Mouse (Mus musculus): ENCODE results near the gene Helb. TPM values are rescaled to one million over a fixed set of nuclear protein-coding genes. Genes with fewer than 3 reads are reported as not detected.

The Helb gene
- polyA plus RNA-seq, 1 experiment from 2014 or later, result 2.7 TPM

- TF ChIP-seq EP300 (IDR thresholded peaks at IDR 0.05) (no peak), CTCF (IDR thresholded peaks at IDR 0.05) (peak; percentile 90)
- Histone ChIP-seq H3K9me3 (ENCODE audit: low read length) (no peaks in the 10 kb centered on the region), H3K4me3 (ENCODE audit: low read depth, low read length) (no peak overlapping the region), H3K9ac (replicated peaks; ENCODE audit: low read depth) (no peak overlapping the region), H3K27ac (ENCODE audit: low read length) (no peak overlapping the region), H3K4me2 (replicated peaks; ENCODE audit: low read depth, low read length) (no peak overlapping the region), H3K36me3 (ENCODE audit: insufficient read depth, low read length) (no peaks in the 10 kb centered on the region), H3K27me3 (replicated peaks; ENCODE audit: insufficient read depth, low read length) (no peaks in the 10 kb centered on the region), H3K4me1 (ENCODE audit: insufficient read depth, low read depth, low read length) (no peaks in the 10 kb centered on the region)
- no peak for ATAC-seq
- DNase-seq (ENCODE audit: low spot score), result peak; percentile 67
- WGBS, result 17% methylated on average over 5 of the region's 5 CpGs
These were observed 48.4 kb downstream of the Helb start for GRCm38 (mm10) chr10:120064424-120064823.

- Histone ChIP-seq H3K9me3 (ENCODE audit: low read length) (no peaks in the 10 kb centered on the region), H3K4me3 (ENCODE audit: low read depth, low read length) (no peak overlapping the region), H3K36me3 (ENCODE audit: insufficient read depth, low read length) (no peaks in the 10 kb centered on the region), H3K9ac (replicated peaks; ENCODE audit: low read depth) (no peak overlapping the region), H3K27ac (ENCODE audit: low read length) (no peak overlapping the region), H3K4me1 (ENCODE audit: insufficient read depth, low read depth, low read length) (no peaks in the 10 kb centered on the region), H3K4me2 (replicated peaks; ENCODE audit: low read depth, low read length) (0 out of 2 replicates have a peak overlapping the region, but pooled peaks have one; percentile 8), H3K27me3 (replicated peaks; ENCODE audit: insufficient read depth, low read length) (no peaks in the 10 kb centered on the region)
- 68% methylated on average over 24 of the region's 24 CpGs for WGBS
- ATAC-seq (no peak), DNase-seq (ENCODE audit: low spot score) (peak; percentile 5)
- TF ChIP-seq CTCF (IDR thresholded peaks at IDR 0.05) (no peak), EP300 (IDR thresholded peaks at IDR 0.05) (no peak)
These were observed 51.3 kb downstream of the Helb start for GRCm38 (mm10) chr10:120061238-120062130.

GRCm38 (mm10) chr10:120060579-120061237 is 52.1 kb downstream of the Helb start:
- no peak overlapping the region for H3K9ac ChIP-seq (replicated peaks; ENCODE audit: low read depth)
- TF ChIP-seq EP300 (IDR thresholded peaks at IDR 0.05), result no peak
- TF ChIP-seq CTCF (IDR thresholded peaks at IDR 0.05), result no peak
- ATAC-seq (peak; percentile 57), DNase-seq (ENCODE audit: low spot score) (peak; percentile 39)
- H3K36me3 ChIP-seq (ENCODE audit: insufficient read depth, low read length), result no peaks in the 10 kb centered on the region
- no peak overlapping the region for H3K4me2 ChIP-seq (replicated peaks; ENCODE audit: low read depth, low read length)
- WGBS, result 43% methylated on average over 10 of the region's 10 CpGs
- H3K4me3 ChIP-seq (ENCODE audit: low read depth, low read length), result no peak overlapping the region
- H3K27me3 ChIP-seq (replicated peaks; ENCODE audit: insufficient read depth, low read length), result no peaks in the 10 kb centered on the region
- no peak overlapping the region for H3K27ac ChIP-seq (ENCODE audit: low read length)
- no peaks in the 10 kb centered on the region for H3K9me3 ChIP-seq (ENCODE audit: low read length)
- no peaks in the 10 kb centered on the region for H3K4me1 ChIP-seq (ENCODE audit: insufficient read depth, low read depth, low read length)

- Histone ChIP-seq H3K27ac (ENCODE audit: low read length) (no peak overlapping the region), H3K27me3 (replicated peaks; ENCODE audit: insufficient read depth, low read length) (no peaks in the 10 kb centered on the region), H3K4me3 (ENCODE audit: low read depth, low read length) (no peak overlapping the region), H3K9me3 (ENCODE audit: low read length) (no peaks in the 10 kb centered on the region), H3K4me1 (ENCODE audit: insufficient read depth, low read depth, low read length) (no peaks in the 10 kb centered on the region), H3K36me3 (ENCODE audit: insufficient read depth, low read length) (no peaks in the 10 kb centered on the region), H3K9ac (replicated peaks; ENCODE audit: low read depth) (no peak overlapping the region), H3K4me2 (replicated peaks; ENCODE audit: low read depth, low read length) (no peak overlapping the region)
- WGBS, result 84% methylated on average over 2 of the region's 2 CpGs
- ATAC-seq (no peak), DNase-seq (ENCODE audit: low spot score) (no peak)
- TF ChIP-seq CTCF (IDR thresholded peaks at IDR 0.05), result no peak
- no peak for TF ChIP-seq EP300 (IDR thresholded peaks at IDR 0.05)
These were observed 68.0 kb downstream of the Helb start for GRCm38 (mm10) chr10:120044714-120045234.

- ATAC-seq (no peak), DNase-seq (ENCODE audit: low spot score) (no peak)
- Histone ChIP-seq H3K4me2 (replicated peaks; ENCODE audit: low read depth, low read length) (no peak overlapping the region), H3K9ac (replicated peaks; ENCODE audit: low read depth) (no peak overlapping the region), H3K27me3 (replicated peaks; ENCODE audit: insufficient read depth, low read length) (no peaks in the 10 kb centered on the region), H3K4me3 (ENCODE audit: low read depth, low read length) (no peak overlapping the region), H3K27ac (ENCODE audit: low read length) (no peak overlapping the region), H3K36me3 (ENCODE audit: insufficient read depth, low read length) (no peaks in the 10 kb centered on the region), H3K4me1 (ENCODE audit: insufficient read depth, low read depth, low read length) (no peaks in the 10 kb centered on the region), H3K9me3 (ENCODE audit: low read length) (no peaks in the 10 kb centered on the region)
- no peak for TF ChIP-seq CTCF (IDR thresholded peaks at IDR 0.05)
- TF ChIP-seq EP300 (IDR thresholded peaks at IDR 0.05), result no peak
- 88% methylated on average over 6 of the region's 6 CpGs for WGBS
These were observed 68.5 kb downstream of the Helb start for GRCm38 (mm10) chr10:120044237-120044636.

DNA sequence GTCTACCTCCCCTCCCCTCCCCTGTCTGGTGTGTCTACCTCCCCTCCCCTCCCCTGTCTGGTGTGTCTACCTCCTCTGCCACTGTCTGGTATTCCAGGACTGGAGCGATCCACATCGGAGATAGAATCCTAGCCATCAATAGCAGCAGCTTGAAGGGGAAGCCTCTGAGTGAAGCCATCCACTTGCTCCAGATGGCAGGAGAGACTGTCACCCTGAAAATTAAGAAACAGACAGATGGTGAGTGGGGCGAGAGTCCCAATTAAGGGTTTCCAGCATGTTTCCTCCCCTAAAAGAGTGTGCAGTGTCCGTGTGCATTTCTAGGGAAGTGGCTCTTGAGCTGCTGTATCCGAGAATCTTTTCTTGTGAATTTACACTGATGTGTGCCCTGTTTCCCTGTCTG is 74.6 kb downstream of the Helb start:
- no peak for ATAC-seq
- Histone ChIP-seq H3K27me3 (replicated peaks; ENCODE audit: insufficient read depth, low read length) (no peaks in the 10 kb centered on the region), H3K4me1 (ENCODE audit: insufficient read depth, low read depth, low read length) (no peaks in the 10 kb centered on the region), H3K4me3 (ENCODE audit: low read depth, low read length) (no peak overlapping the region), H3K36me3 (ENCODE audit: insufficient read depth, low read length) (no peaks in the 10 kb centered on the region), H3K9ac (replicated peaks; ENCODE audit: low read depth) (no peak overlapping the region), H3K4me2 (replicated peaks; ENCODE audit: low read depth, low read length) (no peak overlapping the region), H3K27ac (ENCODE audit: low read length) (no peak overlapping the region), H3K9me3 (ENCODE audit: low read length) (no peaks in the 10 kb centered on the region)
- TF ChIP-seq CTCF (IDR thresholded peaks at IDR 0.05), result no peak
- TF ChIP-seq EP300 (IDR thresholded peaks at IDR 0.05), result no peak
- 85% methylated on average over 5 of the region's 5 CpGs for WGBS
- DNase-seq (ENCODE audit: low spot score), result no peak
